Mouse (Mus musculus) v-Abl transformed pro-B cells (cell line): ENCODE results near the gene Olfr1221.
"Not testable (repeated sequence)": the region's sequence is repeated elsewhere in the genome, so short reads cannot be mapped to it uniquely, and the experiment has no call there.

Experiments used
- in situ Hi-C, 2 experiments: fragments of 400-800 bp; cut with MboI; formaldehyde crosslinking; loops; one replicate each; pipeline ENCODE4 v1.15.1; 2025; ENCODE audit not compliant: unreplicated experiment in 2 of 2

Gene Olfr1221

DNA sequence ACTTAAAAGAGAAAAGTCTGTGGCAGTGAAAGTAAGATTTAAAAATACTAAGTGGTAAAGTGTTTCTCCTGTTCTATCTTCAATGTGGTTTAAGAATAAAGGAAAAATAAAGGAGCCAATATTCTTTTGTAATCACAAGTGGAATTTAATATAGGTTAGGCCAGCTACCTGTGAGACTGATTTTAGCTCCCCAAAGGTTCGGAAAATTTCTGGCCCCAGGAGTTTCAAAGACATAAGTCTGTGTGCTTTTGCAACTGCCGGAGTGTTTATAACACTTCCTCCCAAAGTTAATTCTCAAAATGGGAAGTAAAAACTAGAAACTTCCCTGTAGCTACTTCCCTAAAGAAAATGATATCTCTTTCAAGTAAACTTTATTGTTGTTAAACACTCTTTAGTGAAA lies at the start of gene Olfr1221:
Olfr1221 (minus strand) TSS at position 101 of the 400 bp plus-strand sequence.
- in situ Hi-C loops, result no loop called here

DNA sequence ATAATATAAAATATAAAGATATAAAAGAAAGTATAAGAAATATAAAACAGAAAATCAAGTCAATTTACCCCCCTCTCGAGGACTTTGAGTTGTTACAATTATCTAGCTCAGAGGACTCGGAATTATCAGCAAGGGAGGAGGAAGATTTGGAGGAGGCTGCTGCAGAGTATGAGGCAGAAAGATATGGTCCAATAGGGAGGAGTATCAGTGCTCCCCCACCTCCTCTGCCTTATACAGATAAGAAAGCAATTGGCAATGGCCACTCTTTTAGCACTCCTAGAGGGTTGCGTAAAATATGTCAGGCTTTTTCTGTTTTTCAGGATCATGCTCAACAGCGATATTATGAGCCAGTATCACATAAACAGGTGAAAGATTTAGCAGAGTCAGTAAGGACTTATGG lies 47.6 kb upstream of the Olfr1221 start:
- in situ Hi-C loops, result not testable (repeated sequence)

DNA sequence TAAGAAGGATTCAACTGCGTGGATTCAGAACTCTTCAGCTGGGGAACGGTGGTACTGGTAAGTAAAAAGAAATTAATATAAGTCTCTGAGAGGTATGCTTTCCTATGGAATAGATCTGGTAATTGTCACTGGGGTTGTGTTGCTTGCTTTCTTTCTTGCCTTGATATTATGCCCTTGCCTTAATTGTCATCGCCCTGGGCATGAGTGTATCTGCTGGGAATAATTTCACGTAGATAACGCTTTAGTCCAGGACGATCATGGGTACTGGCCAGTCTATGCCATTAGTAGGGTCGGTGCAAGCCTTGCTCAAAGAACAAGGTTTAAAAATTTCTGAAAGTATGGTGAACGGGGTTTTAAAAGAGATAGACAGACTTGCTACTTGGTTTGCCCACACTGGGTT lies 46.9 kb upstream of the Olfr1221 start, which contains the start of gene Olfr1224-ps1:
Olfr1224-ps1 (minus strand) TSS at position 101 of the 400 bp plus-strand sequence.
- in situ Hi-C loops, result not testable (repeated sequence)

DNA sequence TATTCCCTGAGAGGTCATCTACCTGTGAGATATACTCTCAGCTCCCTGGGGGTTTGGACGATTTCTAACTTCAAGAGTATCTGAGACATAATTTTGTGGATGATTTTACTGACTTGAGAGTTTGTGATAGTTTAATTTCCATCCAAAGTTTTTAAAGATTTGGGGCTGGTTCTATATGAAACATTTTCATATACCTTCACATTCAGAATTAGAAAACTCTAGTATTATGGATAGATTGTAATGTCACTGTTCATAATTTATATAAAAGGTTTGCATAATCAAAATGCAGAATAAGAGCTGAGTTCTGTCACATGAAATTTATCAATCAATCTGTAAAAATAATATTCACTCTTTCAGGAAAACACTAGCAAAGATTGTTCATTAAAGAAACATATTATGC lies 34.4 kb upstream of the Olfr1221 start, which contains the start of gene Olfr1223:
Olfr1223 (minus strand) TSS at position 101 of the 400 bp plus-strand sequence.
- in situ Hi-C loops, result no loop called here

DNA sequence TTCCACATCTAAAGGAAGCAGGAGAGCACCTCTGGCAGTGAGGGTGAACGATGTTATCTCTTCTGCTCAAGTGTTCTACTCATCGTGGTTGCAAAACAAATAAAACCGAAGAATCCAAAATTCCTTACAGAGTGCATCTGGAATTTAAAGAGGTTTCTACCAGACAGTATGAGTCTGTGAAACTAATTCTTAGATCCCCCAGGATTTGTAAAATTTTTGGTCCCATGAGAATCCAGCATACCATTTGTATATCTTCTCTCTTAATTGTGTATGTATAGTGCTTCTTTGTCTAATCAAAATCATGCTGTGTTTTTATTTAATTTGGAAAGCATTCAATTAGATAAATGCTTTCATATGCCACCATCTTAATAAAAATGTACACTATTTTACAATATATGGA lies 15.9 kb upstream of the Olfr1221 start, which contains the start of gene Olfr1222:
Olfr1222 (minus strand) TSS at position 101 of the 400 bp plus-strand sequence.
- in situ Hi-C loops, result no loop called here

DNA sequence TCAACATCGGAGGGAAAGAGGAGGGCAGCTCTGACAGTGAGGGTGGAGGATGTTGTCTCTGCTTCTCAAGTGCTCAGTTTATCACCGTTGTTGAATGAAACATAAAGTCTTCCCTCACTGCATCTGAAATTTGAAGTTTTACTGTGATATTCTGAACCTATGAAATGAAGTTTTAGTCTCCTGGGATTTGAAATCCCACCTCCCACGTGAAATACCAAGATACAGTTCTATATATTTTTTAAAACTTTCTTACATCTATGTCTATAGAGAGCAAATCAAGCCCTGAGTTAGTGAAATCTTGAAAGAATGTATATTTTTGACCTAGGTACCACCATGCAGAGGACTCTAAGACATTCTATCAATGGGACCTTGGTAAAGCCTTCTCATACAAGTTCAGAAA lies 10.3 kb downstream of the Olfr1221 start, which contains the start of gene Olfr1220:
Olfr1220 (minus strand) TSS at position 101 of the 400 bp plus-strand sequence.
- in situ Hi-C loops, result no loop called here

DNA sequence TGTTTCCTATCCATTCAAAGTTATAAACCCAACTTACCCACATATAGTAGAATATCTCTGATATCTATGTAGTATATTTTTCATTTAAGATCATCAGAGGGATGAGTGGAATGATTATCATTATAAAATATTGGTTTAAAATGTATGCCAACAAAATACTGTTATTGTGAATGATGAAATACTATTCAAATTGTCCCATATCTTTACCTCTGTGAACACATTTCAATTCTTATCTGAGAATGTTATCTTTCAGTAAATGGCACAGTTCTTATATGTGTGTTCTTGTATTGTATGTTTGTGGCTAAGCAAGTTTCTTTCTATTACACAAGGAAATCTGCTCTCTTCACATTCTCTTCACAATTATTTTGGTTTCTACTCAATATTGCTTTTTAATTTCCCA lies 11.4 kb downstream of the Olfr1221 start:
- in situ Hi-C loops, result no loop called here

DNA sequence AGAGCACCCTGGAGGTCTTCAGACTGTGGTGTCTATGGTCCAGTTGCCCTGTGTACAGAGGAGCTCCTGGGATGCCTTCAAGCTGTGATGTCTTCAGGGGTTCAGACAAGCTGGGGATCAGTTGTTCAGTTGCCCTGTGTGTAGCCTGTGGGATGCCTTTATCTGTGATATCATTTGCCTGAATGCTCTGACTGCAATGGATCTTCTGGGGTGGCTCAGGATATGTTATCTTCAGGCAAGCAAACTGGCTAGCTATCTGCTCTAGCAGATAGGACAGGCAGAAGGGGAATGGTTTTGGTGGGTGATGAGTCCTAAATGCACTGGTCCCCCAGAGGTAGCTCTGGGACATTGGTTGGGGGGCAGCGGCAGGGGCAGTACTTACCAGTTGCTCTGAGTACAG lies 23.2 kb downstream of the Olfr1221 start:
- in situ Hi-C loops, result no loop called here

DNA sequence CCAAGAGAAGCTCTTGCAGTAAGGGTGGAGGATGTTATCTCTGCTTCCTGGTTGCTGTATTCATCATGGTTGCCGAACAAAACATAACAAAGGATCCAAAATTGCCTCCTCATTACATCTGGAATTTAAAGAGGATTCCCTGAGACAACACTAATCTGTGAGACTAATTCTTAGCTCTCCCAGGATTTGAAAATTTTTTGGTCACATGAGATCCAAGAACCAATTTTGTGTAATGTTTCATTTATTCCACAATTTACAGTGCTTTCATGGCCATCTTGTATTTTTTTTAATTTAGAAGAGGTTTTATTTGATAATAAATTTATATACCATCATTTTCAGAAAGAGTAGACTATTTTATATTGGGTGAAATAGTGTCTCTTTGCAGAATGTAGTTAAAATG lies 33.7 kb downstream of the Olfr1221 start, which contains the start of gene Olfr1219:
Olfr1219 (minus strand) TSS at position 101 of the 400 bp plus-strand sequence.
- in situ Hi-C loops, result no loop called here

DNA sequence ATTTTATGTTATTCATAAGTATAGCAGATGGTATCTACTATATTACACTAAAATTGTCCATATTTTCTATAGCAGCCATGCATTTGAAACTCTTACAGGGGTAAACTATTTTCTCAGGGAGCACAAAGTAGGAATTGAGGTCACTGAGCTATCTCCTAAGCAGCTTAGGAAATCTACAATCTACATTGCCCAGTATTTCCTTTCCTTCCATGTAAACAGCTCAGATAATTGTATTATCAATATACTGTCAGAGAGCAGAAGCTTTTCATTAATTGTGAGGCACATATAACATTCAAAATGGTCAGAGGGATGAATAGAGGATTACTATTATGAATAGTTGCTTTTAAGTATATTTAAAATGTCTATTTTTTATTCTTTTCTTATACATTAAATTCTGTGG lies 35.6 kb downstream of the Olfr1221 start:
- in situ Hi-C loops, result no loop called here

DNA sequence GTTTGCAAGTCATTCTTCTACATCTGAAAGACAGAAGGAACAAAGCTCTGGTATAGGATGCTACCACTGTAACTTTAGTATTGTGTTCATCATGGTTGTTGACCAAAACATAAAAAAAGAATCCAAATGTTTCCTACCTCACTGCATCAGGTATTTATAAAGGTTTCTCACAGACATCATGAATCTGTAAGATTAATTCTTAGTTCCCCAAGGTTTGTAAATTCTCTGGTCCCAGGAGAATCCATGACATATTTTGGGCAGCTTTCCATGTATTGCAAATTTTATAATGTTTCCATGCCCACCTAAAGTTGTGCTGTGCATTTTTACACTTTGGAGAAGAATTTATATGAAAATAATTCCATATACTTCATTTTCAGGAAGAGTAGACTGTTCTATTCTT lies 56.0 kb downstream of the Olfr1221 start, which contains the start of gene Olfr1218:
Olfr1218 (minus strand) TSS at position 101 of the 400 bp plus-strand sequence.
- in situ Hi-C loops, result no loop called here
